ENCODE assay signal across 15 mouse cellular contexts in the genomic region with DNA sequence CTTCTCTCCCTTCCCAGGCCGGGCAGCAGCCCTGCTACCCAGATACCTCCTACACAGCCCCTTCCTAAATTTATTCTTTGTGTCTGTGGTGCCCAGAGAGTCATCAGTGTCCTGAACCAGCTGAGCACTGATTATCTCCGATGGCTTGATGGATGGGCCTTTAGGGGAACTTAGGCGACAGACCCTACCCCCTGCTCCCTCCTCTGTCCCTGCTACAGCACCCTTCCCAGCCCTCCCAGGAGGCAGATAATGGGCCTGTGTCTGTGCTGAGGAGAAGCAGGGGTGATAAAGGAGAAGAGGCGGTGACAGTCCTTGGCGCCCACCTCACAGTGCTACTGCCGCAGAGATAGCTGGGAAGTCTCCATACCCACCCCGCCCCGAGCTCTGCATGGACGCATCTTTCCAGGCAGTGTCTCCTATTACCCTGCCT. TPM values are rescaled to one million over a fixed set of nuclear protein-coding genes. Genes with fewer than 3 reads are reported as not detected.
A peak's percentile ranks its signal among the peaks of the same experiment; 100 is the strongest.
DNase-seq lines count a peak whose midpoint lies in the region; ATAC-seq lines count a peak whose summit lies in the region.
"Had no signal": no experiment of that assay in that cellular context is flagged by ENCODE, and none has a peak within 500 bp of the region (broad histone marks: within the 10 kb centered on the region; RNA-seq: fewer than 3 reads in every experiment).

No protein-coding gene starts in this region.

- H3K9ac ChIP-seq in heart, embryonic 12.5 days = no peak overlapping the region
- H3K9ac ChIP-seq in midbrain, embryonic 15.5 days = no peak overlapping the region
- H3K9ac ChIP-seq in hindbrain, embryonic 12.5 days = peak overlapping the region; percentile 33; the same call in 1 of the 2 replicates
- peak overlapping the region; percentile 55 for H3K9ac ChIP-seq in neural tube, embryonic 13.5 days
- H3K9ac ChIP-seq: liver, embryonic 14.5 days had no signal

- H3K4me3 ChIP-seq in heart, embryonic 12.5 days = no peak overlapping the region
- H3K4me3 ChIP-seq in midbrain, embryonic 10.5 days = no peak overlapping the region
- no peak overlapping the region for H3K4me3 ChIP-seq in midbrain, embryonic 15.5 days
- no peak overlapping the region for H3K4me3 ChIP-seq in hindbrain, embryonic 12.5 days
- peak overlapping the region; percentile 14; the same call in 1 of the 2 replicates for H3K4me3 ChIP-seq in neural tube, embryonic 13.5 days
- H3K4me3 ChIP-seq: layer of hippocampus, adult 2 months had no signal

- ATAC-seq in heart, embryonic 12.5 days (ENCODE audit: insufficient number of reproducible peaks, low FRiP score) = no peak
- ATAC-seq in midbrain, embryonic 15.5 days (replicated peaks) = no peak
- peak; percentile 77 for ATAC-seq in hindbrain, embryonic 12.5 days (ENCODE audit: low FRiP score)
- peak; percentile 70 for ATAC-seq in neural tube, embryonic 13.5 days (ENCODE audit: low read depth)
- ATAC-seq: CD4-positive, CD25-positive, alpha-beta regulatory T cell, adult 4 months; intestine, embryonic 16.5 days; Patski had no signal

- no peak for DNase-seq in heart, postnatal 14 days
- DNase-seq in midbrain, embryonic 10.5 days (ENCODE audit: low spot score) = no peak
- no peak for DNase-seq in gastrocnemius, postnatal 10 days
- DNase-seq: cerebellum, adult 9-11 months; lung, postnatal 4 days; thymus, postnatal 4 days had no signal

- peaks cover 51% of the 10 kb centered on the region for H3K4me1 ChIP-seq in heart, embryonic 12.5 days (replicated peaks)
- peaks cover 81% of the 10 kb centered on the region for H3K4me1 ChIP-seq in midbrain, embryonic 10.5 days
- H3K4me1 ChIP-seq in midbrain, embryonic 15.5 days = peaks cover 77% of the 10 kb centered on the region
- H3K4me1 ChIP-seq in hindbrain, embryonic 12.5 days = peaks cover 100% of the 10 kb centered on the region
- peaks cover 98% of the 10 kb centered on the region for H3K4me1 ChIP-seq in neural tube, embryonic 13.5 days (replicated peaks)

- H3K4me2 ChIP-seq in heart, embryonic 12.5 days = peak overlapping the region; percentile 14; the same call in 1 of the 2 replicates
- H3K4me2 ChIP-seq in midbrain, embryonic 15.5 days = no peak overlapping the region
- peak overlapping the region; percentile 14 for H3K4me2 ChIP-seq in hindbrain, embryonic 12.5 days (replicated peaks)
- peak overlapping the region; percentile 42 for H3K4me2 ChIP-seq in neural tube, embryonic 13.5 days

- H3K27ac ChIP-seq in heart, embryonic 12.5 days (ENCODE audit: poor library complexity, severe bottlenecking) = no peak overlapping the region
- H3K27ac ChIP-seq in midbrain, embryonic 10.5 days (replicated peaks) = peak overlapping the region; percentile 46; the same call in 1 of the 2 replicates
- H3K27ac ChIP-seq in midbrain, embryonic 15.5 days = no peak overlapping the region
- peak overlapping the region; percentile 88 for H3K27ac ChIP-seq in hindbrain, embryonic 12.5 days
- H3K27ac ChIP-seq in neural tube, embryonic 13.5 days (replicated peaks) = peak overlapping the region; percentile 93
- H3K27ac ChIP-seq: layer of hippocampus, adult 2 months; liver, embryonic 14.5 days had no signal

- 19% methylated on average over 9 of the region's 9 CpGs for WGBS in heart, embryonic 12.5 days
- 68% methylated on average over 9 of the region's 9 CpGs for WGBS in midbrain, embryonic 10.5 days
- 56% methylated on average over 9 of the region's 9 CpGs for WGBS in midbrain, embryonic 15.5 days
- WGBS in hindbrain, embryonic 12.5 days = 44% methylated on average over 9 of the region's 9 CpGs
- 16% methylated on average over 9 of the region's 9 CpGs for WGBS in neural tube, embryonic 13.5 days

- no peaks in the 10 kb centered on the region for H3K27me3 ChIP-seq in heart, embryonic 12.5 days (replicated peaks)
- no peaks in the 10 kb centered on the region for H3K27me3 ChIP-seq in midbrain, embryonic 10.5 days (ENCODE audit: low read depth, poor library complexity, severe bottlenecking)
- no peaks in the 10 kb centered on the region for H3K27me3 ChIP-seq in midbrain, embryonic 15.5 days (replicated peaks)
- no peaks in the 10 kb centered on the region for H3K27me3 ChIP-seq in hindbrain, embryonic 12.5 days
- no peaks in the 10 kb centered on the region for H3K27me3 ChIP-seq in neural tube, embryonic 13.5 days
- H3K27me3 ChIP-seq: Patski had no signal

- no peaks in the 10 kb centered on the region for H3K9me3 ChIP-seq in heart, embryonic 12.5 days (replicated peaks)
- H3K9me3 ChIP-seq in midbrain, embryonic 10.5 days (replicated peaks) = no peaks in the 10 kb centered on the region
- H3K9me3 ChIP-seq in midbrain, embryonic 15.5 days = no peaks in the 10 kb centered on the region
- no peaks in the 10 kb centered on the region for H3K9me3 ChIP-seq in hindbrain, embryonic 12.5 days (replicated peaks)
- no peaks in the 10 kb centered on the region for H3K9me3 ChIP-seq in neural tube, embryonic 13.5 days

- no peaks in the 10 kb centered on the region for H3K36me3 ChIP-seq in heart, embryonic 12.5 days
- H3K36me3 ChIP-seq in midbrain, embryonic 10.5 days = peaks cover 37% of the 10 kb centered on the region
- no peaks in the 10 kb centered on the region for H3K36me3 ChIP-seq in midbrain, embryonic 15.5 days (replicated peaks)
- H3K36me3 ChIP-seq in hindbrain, embryonic 12.5 days = no peaks in the 10 kb centered on the region
- H3K36me3 ChIP-seq in neural tube, embryonic 13.5 days = no peaks in the 10 kb centered on the region

- intact Hi-C loops in heart, postnatal 14 days (cut with DNase I) = no loop called here

RNA-seq across cellular contexts. Expression of a gene that starts 11.0 kb away (rescaled TPM):
- polyA plus RNA-seq in heart, embryonic 12.5 days (2016; fragmentation: Nextera tagmentation; extraction: Ambion mirVana) = 1.9 and 2.1 TPM in 2 replicates
- total RNA-seq in heart, postnatal 14 days (2021) = 1 to 10 TPM; 5.4 to 6.0 TPM
- polyA plus RNA-seq in midbrain, embryonic 10.5 days (2016; fragmentation: Nextera tagmentation; extraction: Ambion mirVana) = 6.9 and 7.3 TPM in 2 replicates
- polyA plus RNA-seq in midbrain, embryonic 15.5 days (2015; fragmentation: Nextera tagmentation; extraction: Ambion mirVana) = 14.7 and 15.9 TPM in 2 replicates
- 12.9 and 13.0 TPM in 2 replicates for polyA plus RNA-seq in hindbrain, embryonic 12.5 days (2016; fragmentation: Nextera tagmentation; extraction: Ambion mirVana)
- polyA plus RNA-seq in neural tube, embryonic 13.5 days (2015; fragmentation: Nextera tagmentation; extraction: Ambion mirVana) = 12.0 and 14.1 TPM in 2 replicates
- total RNA-seq in gastrocnemius, postnatal 10 days (2021) = 1 to 10 TPM; 7.7 to 9.7 TPM

Comparison
In these comparisons a context has a peak if more than half of its experiments do, and no peak if none do; other contexts are left out.
1. H3K27ac ChIP-seq: peak in midbrain, embryonic 10.5 days (single experiment), hindbrain, embryonic 12.5 days (single experiment) and neural tube, embryonic 13.5 days (single experiment); none in heart, embryonic 12.5 days (single experiment) and midbrain, embryonic 15.5 days (single experiment).
2. ATAC-seq: peak in hindbrain, embryonic 12.5 days (single experiment) and neural tube, embryonic 13.5 days (single experiment); none in heart, embryonic 12.5 days (single experiment) and midbrain, embryonic 15.5 days (single experiment).
3. H3K9ac ChIP-seq: peak in hindbrain, embryonic 12.5 days (single experiment) and neural tube, embryonic 13.5 days (single experiment); none in heart, embryonic 12.5 days (single experiment) and midbrain, embryonic 15.5 days (single experiment).